Mouse (Mus musculus) kidney, adult 2 months (tissue): Measurements from ENCODE around the gene Uspl1. TPM values are rescaled to one million over a fixed set of nuclear protein-coding genes. Genes with fewer than 3 reads are reported as not detected.
A peak's percentile ranks its signal among the peaks of the same experiment; 100 is the strongest.
"Not testable (repeated sequence)": the region's sequence is repeated elsewhere in the genome, so short reads cannot be mapped to it uniquely, and the experiment has no call there.

ENCODE experiments used
- DNase-seq: peaks from one replicate; pipeline ENCODE4 v3.0.0; 2021
- H3K27ac ChIP-seq: fragments of 200-500 bp; 2 replicates; pipeline ENCODE4 v1.5.1; 2012; ENCODE audit warnings: low read depth, low read length, control low read depth, inconsistent platforms; ENCODE audit not compliant: insufficient read depth
- H3K27me3 ChIP-seq: fragments of 200-500 bp; replicated peaks from 2 replicates; pipeline ENCODE4 v1.6.1; 2012; ENCODE audit warnings: mild to moderate bottlenecking, moderate library complexity, low read length, inconsistent platforms; ENCODE audit not compliant: control insufficient read depth, insufficient read depth
- H3K36me3 ChIP-seq: fragments of 200-500 bp; 2 replicates; pipeline ENCODE4 v1.6.1; 2012; ENCODE audit warnings: mild to moderate bottlenecking, moderate library complexity, low read length, inconsistent platforms; ENCODE audit not compliant: control insufficient read depth, insufficient read depth
- H3K4me1 ChIP-seq: fragments of 200-500 bp; 2 replicates; pipeline ENCODE4 v1.6.1; 2011; ENCODE audit warnings: low read length; ENCODE audit not compliant: control insufficient read depth, insufficient read depth
- H3K4me3 ChIP-seq: fragments of 200-500 bp; 2 replicates; pipeline ENCODE4 v1.5.1; 2011; ENCODE audit warnings: mild to moderate bottlenecking, low read depth, low read length, control low read depth; ENCODE audit not compliant: insufficient read depth
- CTCF ChIP-seq: fragments of 200-500 bp; conservative IDR thresholded peaks from 2 replicates; pipeline ENCODE4 v1.5.1; 2011; ENCODE audit warnings: low read depth, mild to moderate bottlenecking, control low read depth, low read length, moderate library complexity, mixed read lengths; ENCODE audit not compliant: insufficient read depth, insufficient read length
- POLR2A ChIP-seq: fragments of 200-500 bp; IDR thresholded peaks from one replicate; pipeline ENCODE4 v1.6.1; 2011; ENCODE audit warnings: low read depth, low read length, control low read depth
- WGBS: fragments of 180-500 bp; shearing (Covaris S2); methylation state at CpG from one replicate; pipeline ENCODE4 v1.1.7; 2018; 5-methylcytosine and 5-hydroxymethylcytosine counted together
- polyA plus RNA-seq: library from polyadenylated mRNA; depleted of rRNA; stranded (reverse); fragments of >200 nt; gene quantifications from 2 replicates; pipeline ENCODE4 v1.2.3, GENCODE M21; 2012

Uspl1 gene
- polyA plus RNA-seq, 1 experiment = 9.9 TPM

DNA sequence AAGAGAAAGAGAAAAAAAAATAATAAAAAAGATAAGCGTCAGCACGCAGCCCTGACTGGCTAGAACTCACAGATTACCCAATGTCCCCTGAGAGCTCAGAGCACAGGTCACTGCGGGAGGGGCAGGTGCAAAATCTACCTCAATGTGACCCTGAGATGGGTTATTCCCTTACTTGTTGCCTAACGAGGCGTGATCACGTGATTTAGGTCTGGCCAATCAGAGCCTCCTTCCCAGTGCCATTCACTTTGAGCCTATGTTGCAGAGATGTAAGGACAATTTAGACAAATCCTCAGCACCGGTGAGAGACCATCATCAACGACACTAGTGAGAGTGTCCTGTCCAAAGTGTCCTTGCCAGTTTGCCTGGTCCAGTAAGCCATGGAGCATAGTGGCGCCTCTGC is 43.8 kb upstream of the Uspl1 start:
- H3K4me3 ChIP-seq = no peak overlapping the region
- TF ChIP-seq CTCF (no peak), POLR2A (no peak)
- no peaks in the 10 kb centered on the region for H3K4me1 ChIP-seq
- WGBS = 75% methylated on average over 9 of the region's 9 CpGs
- no peaks in the 10 kb centered on the region for H3K27me3 ChIP-seq
- DNase-seq = no peak
- H3K27ac ChIP-seq = no peak overlapping the region
- H3K36me3 ChIP-seq = no peaks in the 10 kb centered on the region

DNA sequence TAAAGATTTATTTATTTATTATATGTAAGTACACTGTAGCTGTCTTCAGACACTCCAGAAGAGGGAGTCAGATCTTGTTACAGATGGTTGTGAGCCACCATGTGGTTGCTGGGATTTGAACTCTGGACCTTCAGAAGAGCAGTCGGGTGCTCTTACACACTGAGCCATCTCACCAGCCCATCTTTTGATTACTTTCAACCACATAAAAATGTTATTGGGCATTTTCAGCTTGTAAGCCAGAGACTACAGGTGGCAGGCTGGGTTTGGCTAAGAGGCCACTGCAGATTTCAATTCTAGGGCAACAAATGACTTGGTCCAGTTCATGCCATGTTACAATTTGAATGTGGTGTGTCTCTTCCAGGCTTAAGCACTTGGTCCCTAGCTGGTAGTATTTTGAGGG is 43.0 kb upstream of the Uspl1 start:
- H3K27me3 ChIP-seq, H3K27ac ChIP-seq, H3K4me1 ChIP-seq, DNase-seq, H3K4me3 ChIP-seq, H3K36me3 ChIP-seq: not testable (repeated sequence)
- 86% methylated on average over 1 of the region's 1 CpGs for WGBS

DNA sequence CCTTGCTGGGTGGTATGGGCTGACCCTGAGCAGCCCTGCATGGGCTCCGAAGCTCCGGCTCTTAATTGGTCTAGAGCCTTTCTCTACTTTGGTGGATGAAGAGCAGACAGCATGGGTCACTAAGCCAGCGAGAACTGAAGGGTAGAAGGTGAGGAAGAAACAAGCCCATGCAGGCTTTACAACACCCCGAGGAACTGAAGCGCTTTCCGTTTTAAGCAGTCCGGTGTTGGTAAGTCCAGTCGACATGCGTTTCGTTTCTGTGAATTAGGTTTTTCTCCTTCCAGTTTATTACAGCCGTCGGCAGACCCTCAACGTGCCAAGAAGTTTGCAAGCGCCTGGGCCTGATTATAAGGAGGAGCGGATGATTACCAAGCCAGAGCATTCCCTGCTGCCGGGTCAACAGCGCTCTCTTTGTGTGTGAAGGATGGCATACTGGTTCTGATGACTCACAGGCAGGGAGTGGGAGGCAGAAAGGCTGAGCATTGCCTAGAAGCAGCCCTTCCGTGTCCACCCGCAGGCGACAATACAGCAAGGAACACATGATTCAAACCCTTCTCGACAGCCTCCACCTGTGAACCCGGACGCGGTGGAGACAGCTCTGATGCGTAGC is 40.3 kb upstream of the Uspl1 start:
- H3K36me3 ChIP-seq = no peaks in the 10 kb centered on the region
- no peak for DNase-seq
- H3K27me3 ChIP-seq = no peaks in the 10 kb centered on the region
- no peaks in the 10 kb centered on the region for H3K4me1 ChIP-seq
- H3K27ac ChIP-seq = no peak overlapping the region
- no peak overlapping the region for H3K4me3 ChIP-seq
- TF ChIP-seq POLR2A (no peak), CTCF (no peak)
- WGBS = 63% methylated on average over 25 of the region's 25 CpGs

DNA sequence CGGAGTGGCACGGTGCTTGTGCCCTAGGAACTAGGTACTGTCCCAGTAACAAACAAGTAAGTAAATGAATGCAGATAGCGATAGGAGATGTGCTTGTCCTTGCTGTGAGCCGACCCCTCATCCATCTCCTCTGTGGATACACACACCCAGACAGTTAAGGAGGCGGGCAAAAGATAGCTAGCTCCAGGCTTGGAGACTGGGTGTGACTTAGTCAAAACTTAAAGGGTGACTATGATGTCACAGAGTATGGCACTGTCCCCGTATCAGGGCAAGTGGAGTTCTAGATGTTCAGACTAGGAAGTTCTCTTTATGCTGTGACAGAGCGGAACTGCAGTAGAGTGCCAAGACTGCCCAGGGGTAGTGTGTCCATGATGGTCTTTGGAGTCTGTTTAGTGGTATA is 37.5 kb upstream of the Uspl1 start:
- H3K4me1 ChIP-seq = no peaks in the 10 kb centered on the region
- H3K4me3 ChIP-seq = no peak overlapping the region
- 92% methylated on average over 7 of the region's 7 CpGs for WGBS
- H3K27me3 ChIP-seq = no peaks in the 10 kb centered on the region
- no peak for DNase-seq
- no peaks in the 10 kb centered on the region for H3K36me3 ChIP-seq
- no peak overlapping the region for H3K27ac ChIP-seq
- TF ChIP-seq CTCF (no peak), POLR2A (no peak)

DNA sequence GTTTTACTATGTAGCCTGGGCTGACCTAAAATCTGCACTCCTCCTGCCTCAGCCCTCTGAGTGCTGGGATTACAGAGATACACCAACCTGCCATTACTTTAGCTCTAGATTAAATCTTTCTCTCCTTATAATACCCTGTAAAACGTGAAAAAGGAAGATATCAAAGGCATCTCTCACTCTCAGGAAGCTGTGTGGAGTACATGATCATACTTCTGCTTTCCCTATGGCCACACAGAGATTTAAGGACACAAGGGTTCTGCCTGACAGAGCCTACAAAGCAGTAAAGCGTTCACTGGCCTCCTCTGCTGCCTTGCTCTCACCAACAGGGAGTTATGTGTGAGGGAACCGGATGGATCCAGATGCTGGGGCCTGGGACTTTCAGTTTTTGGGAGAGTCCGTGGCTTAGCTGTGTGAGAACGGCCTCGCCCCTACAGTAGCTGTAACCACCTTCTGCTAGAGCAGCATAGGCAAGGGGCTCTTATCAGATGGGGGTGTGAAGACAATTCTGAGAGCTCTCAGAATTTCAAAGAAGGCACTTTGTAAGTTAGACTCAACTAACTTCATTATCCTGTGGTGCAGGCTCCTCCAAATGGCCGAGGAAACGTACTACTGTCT is 36.7 kb upstream of the Uspl1 start:
- Histone ChIP-seq H3K27me3 (no peaks in the 10 kb centered on the region), H3K4me3 (no peak overlapping the region), H3K27ac (no peak overlapping the region), H3K36me3 (no peaks in the 10 kb centered on the region), H3K4me1 (peaks cover 5% of the 10 kb centered on the region; the same call in 1 of the 2 replicates)
- no peak for DNase-seq
- 75% methylated on average over 8 of the region's 8 CpGs for WGBS
- TF ChIP-seq POLR2A (no peak), CTCF (no peak)

DNA sequence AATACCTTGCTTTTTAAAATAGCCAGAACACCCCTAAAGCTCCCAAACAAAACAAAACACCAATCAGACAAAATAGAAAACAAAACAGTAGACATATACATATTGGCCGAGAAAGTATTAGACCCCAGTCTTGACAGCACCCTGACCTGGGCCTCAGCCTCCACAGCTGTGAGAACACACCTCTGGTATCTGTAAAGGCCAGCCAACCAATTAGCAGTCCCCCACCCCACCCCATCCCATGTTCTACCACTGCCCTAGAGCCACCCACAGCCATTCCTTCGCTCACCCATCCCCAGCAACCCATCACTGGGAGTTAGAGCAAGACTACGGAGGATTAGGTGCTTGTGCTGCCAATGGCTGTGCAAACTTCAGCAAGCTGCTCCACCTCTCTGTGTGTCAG is 33.3 kb upstream of the Uspl1 start:
- TF ChIP-seq POLR2A (no peak), CTCF (no peak)
- 94% methylated on average over 3 of the region's 3 CpGs for WGBS
- H3K36me3 ChIP-seq = no peaks in the 10 kb centered on the region
- no peak for DNase-seq
- no peaks in the 10 kb centered on the region for H3K27me3 ChIP-seq
- H3K27ac ChIP-seq = no peak overlapping the region
- H3K4me1 ChIP-seq = peaks cover 10% of the 10 kb centered on the region
- H3K4me3 ChIP-seq = no peak overlapping the region

DNA sequence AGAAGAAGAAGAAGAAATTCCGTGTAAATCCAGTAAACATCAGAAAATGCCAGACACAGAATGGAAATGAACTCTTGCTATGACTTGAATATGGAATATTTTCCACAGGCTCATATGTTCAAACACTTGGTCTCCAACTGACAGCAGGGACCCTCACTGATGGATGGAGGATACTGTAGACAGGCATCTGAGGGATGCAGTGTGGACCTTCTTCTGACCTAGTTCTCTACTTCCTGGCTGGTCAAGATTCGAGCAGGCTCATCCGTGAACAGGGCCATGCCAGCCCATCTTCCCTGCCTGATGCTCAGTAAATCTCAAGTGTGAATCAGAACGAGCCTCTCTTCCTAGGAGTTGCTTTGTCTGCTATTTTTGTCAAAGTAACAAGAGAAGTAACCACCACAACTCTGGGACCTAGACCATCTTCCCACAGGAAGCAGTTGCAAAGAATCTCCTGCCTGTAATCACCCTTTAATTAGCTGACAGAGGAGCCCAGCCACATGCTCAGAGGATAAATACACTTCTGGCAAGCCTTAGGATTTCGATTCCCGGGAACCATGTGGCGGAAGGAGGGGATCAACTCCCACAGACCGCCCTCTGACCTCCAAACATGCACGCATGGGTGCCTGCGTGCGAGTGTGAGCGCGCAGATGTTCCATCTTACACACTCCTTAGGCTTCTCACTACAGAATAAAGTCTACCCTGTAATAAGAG is 31.9 kb upstream of the Uspl1 start:
- Histone ChIP-seq H3K4me3 (peak overlapping the region; percentile 7; the same call in 1 of the 2 replicates), H3K27me3 (no peaks in the 10 kb centered on the region), H3K4me1 (peaks cover 11% of the 10 kb centered on the region), H3K36me3 (no peaks in the 10 kb centered on the region), H3K27ac (no peak overlapping the region)
- peak; percentile 52 for DNase-seq
- WGBS = 33% methylated on average over 13 of the region's 13 CpGs
- TF ChIP-seq CTCF (no peak), POLR2A (no peak)
